Mouse (Mus musculus): ENCODE measurements around the gene Diras2. TPM values are rescaled to one million over a fixed set of nuclear protein-coding genes. Genes with fewer than 3 reads are reported as not detected.

Diras2 gene
- polyA plus RNA-seq, 1 experiment from 2014 or later = 0.40 TPM

- no peak overlapping the region for H3K27ac ChIP-seq (ENCODE audit: low read depth, low read length)
- DNase-seq (ENCODE audit: low spot score) = no peak
- H3K36me3 ChIP-seq (ENCODE audit: control insufficient read depth, insufficient read depth, low read length) = no peaks in the 10 kb centered on the region
- no peak for ATAC-seq (ENCODE audit: low FRiP score)
- peak overlapping the region; percentile 62; the same call in 1 of the 2 replicates for H3K9ac ChIP-seq (ENCODE audit: low read depth, low read length)
- H3K4me1 ChIP-seq (replicated peaks; ENCODE audit: control insufficient read depth, insufficient read depth, low read length) = 0 out of 2 replicates have a peak, but pooled peaks cover 4% of the 10 kb centered on the region
- H3K4me2 ChIP-seq (replicated peaks; ENCODE audit: low read depth, low read length) = no peak overlapping the region
- peaks cover 14% of the 10 kb centered on the region for H3K27me3 ChIP-seq (ENCODE audit: control insufficient read depth, insufficient read depth, low read length)
- H3K9me3 ChIP-seq (ENCODE audit: control insufficient read depth, low read length) = no peaks in the 10 kb centered on the region
- peak overlapping the region; percentile 42 for H3K4me3 ChIP-seq (ENCODE audit: low read depth, low read length)
- WGBS = 65% methylated on average over 13 of the region's 13 CpGs
Observed at GRCm38 (mm10) chr13:52529188-52529972, 1.7 kb downstream of the Diras2 start.

GRCm38 (mm10) chr13:52528786-52529185 lies 2.3 kb downstream of the Diras2 start:
- H3K36me3 ChIP-seq (ENCODE audit: control insufficient read depth, insufficient read depth, low read length) = no peaks in the 10 kb centered on the region
- no peak for DNase-seq (ENCODE audit: low spot score)
- no peak overlapping the region for H3K9ac ChIP-seq (ENCODE audit: low read depth, low read length)
- H3K27me3 ChIP-seq (ENCODE audit: control insufficient read depth, insufficient read depth, low read length) = peaks cover 14% of the 10 kb centered on the region
- no peak overlapping the region for H3K27ac ChIP-seq (ENCODE audit: low read depth, low read length)
- no peak overlapping the region for H3K4me3 ChIP-seq (ENCODE audit: low read depth, low read length)
- no peak for ATAC-seq (ENCODE audit: low FRiP score)
- H3K4me2 ChIP-seq (replicated peaks; ENCODE audit: low read depth, low read length) = no peak overlapping the region
- H3K4me1 ChIP-seq (replicated peaks; ENCODE audit: control insufficient read depth, insufficient read depth, low read length) = 0 out of 2 replicates have a peak, but pooled peaks cover 4% of the 10 kb centered on the region
- H3K9me3 ChIP-seq (ENCODE audit: control insufficient read depth, low read length) = no peaks in the 10 kb centered on the region
- WGBS = 63% methylated on average over 9 of the region's 9 CpGs

- Histone ChIP-seq H3K36me3 (ENCODE audit: control insufficient read depth, insufficient read depth, low read length) (no peaks in the 10 kb centered on the region), H3K27ac (ENCODE audit: low read depth, low read length) (no peak overlapping the region), H3K9me3 (ENCODE audit: control insufficient read depth, low read length) (no peaks in the 10 kb centered on the region), H3K9ac (ENCODE audit: low read depth, low read length) (no peak overlapping the region), H3K4me1 (replicated peaks; ENCODE audit: control insufficient read depth, insufficient read depth, low read length) (0 out of 2 replicates have a peak, but pooled peaks cover 4% of the 10 kb centered on the region), H3K4me3 (ENCODE audit: low read depth, low read length) (no peak overlapping the region), H3K4me2 (replicated peaks; ENCODE audit: low read depth, low read length) (no peak overlapping the region), H3K27me3 (ENCODE audit: control insufficient read depth, insufficient read depth, low read length) (peaks cover 14% of the 10 kb centered on the region)
- DNase-seq (ENCODE audit: low spot score) (no peak), ATAC-seq (ENCODE audit: low FRiP score) (no peak)
- 82% methylated on average over 8 of the region's 8 CpGs for WGBS
Observed at GRCm38 (mm10) chr13:52528281-52528680, 2.8 kb downstream of the Diras2 start.

- WGBS = 82% methylated on average over 6 of the region's 6 CpGs
- Histone ChIP-seq H3K9ac (ENCODE audit: low read depth, low read length) (no peak overlapping the region), H3K36me3 (ENCODE audit: control insufficient read depth, insufficient read depth, low read length) (no peaks in the 10 kb centered on the region), H3K9me3 (ENCODE audit: control insufficient read depth, low read length) (no peaks in the 10 kb centered on the region), H3K27ac (ENCODE audit: low read depth, low read length) (no peak overlapping the region), H3K4me3 (ENCODE audit: low read depth, low read length) (no peak overlapping the region), H3K4me2 (replicated peaks; ENCODE audit: low read depth, low read length) (no peak overlapping the region), H3K27me3 (ENCODE audit: control insufficient read depth, insufficient read depth, low read length) (peaks cover 14% of the 10 kb centered on the region), H3K4me1 (replicated peaks; ENCODE audit: control insufficient read depth, insufficient read depth, low read length) (0 out of 2 replicates have a peak, but pooled peaks cover 4% of the 10 kb centered on the region)
- DNase-seq (ENCODE audit: low spot score) (no peak), ATAC-seq (ENCODE audit: low FRiP score) (no peak)
Observed at GRCm38 (mm10) chr13:52526249-52527035, 4.6 kb downstream of the Diras2 start.

- no peak for DNase-seq (ENCODE audit: low spot score)
- no peaks in the 10 kb centered on the region for H3K9me3 ChIP-seq (ENCODE audit: control insufficient read depth, low read length)
- no peak for ATAC-seq (ENCODE audit: low FRiP score)
- no peaks in the 10 kb centered on the region for H3K4me1 ChIP-seq (replicated peaks; ENCODE audit: control insufficient read depth, insufficient read depth, low read length)
- no peak overlapping the region for H3K9ac ChIP-seq (ENCODE audit: low read depth, low read length)
- no peaks in the 10 kb centered on the region for H3K36me3 ChIP-seq (ENCODE audit: control insufficient read depth, insufficient read depth, low read length)
- no peak overlapping the region for H3K4me2 ChIP-seq (replicated peaks; ENCODE audit: low read depth, low read length)
- WGBS = 83% methylated on average over 11 of the region's 11 CpGs
- H3K4me3 ChIP-seq (ENCODE audit: low read depth, low read length) = no peak overlapping the region
- no peak overlapping the region for H3K27ac ChIP-seq (ENCODE audit: low read depth, low read length)
- peaks cover 4% of the 10 kb centered on the region; the same call in 1 of the 2 replicates for H3K27me3 ChIP-seq (ENCODE audit: control insufficient read depth, insufficient read depth, low read length)
Observed at GRCm38 (mm10) chr13:52524313-52524712, 6.8 kb downstream of the Diras2 start.

- no peak overlapping the region for H3K4me2 ChIP-seq (replicated peaks; ENCODE audit: low read depth, low read length)
- DNase-seq (ENCODE audit: low spot score) (no peak), ATAC-seq (ENCODE audit: low FRiP score) (no peak)
- WGBS = 47% methylated on average over 6 of the region's 6 CpGs
- H3K36me3 ChIP-seq (ENCODE audit: control insufficient read depth, insufficient read depth, low read length) = no peaks in the 10 kb centered on the region
- no peak overlapping the region for H3K9ac ChIP-seq (ENCODE audit: low read depth, low read length)
- no peaks in the 10 kb centered on the region for H3K27me3 ChIP-seq (ENCODE audit: control insufficient read depth, insufficient read depth, low read length)
- H3K27ac ChIP-seq (ENCODE audit: low read depth, low read length) = no peak overlapping the region
- no peaks in the 10 kb centered on the region for H3K9me3 ChIP-seq (ENCODE audit: control insufficient read depth, low read length)
- H3K4me1 ChIP-seq (replicated peaks; ENCODE audit: control insufficient read depth, insufficient read depth, low read length) = no peaks in the 10 kb centered on the region
- no peak overlapping the region for H3K4me3 ChIP-seq (ENCODE audit: low read depth, low read length)
Observed at GRCm38 (mm10) chr13:52521176-52521575, 9.9 kb downstream of the Diras2 start.

- Histone ChIP-seq H3K4me1 (replicated peaks; ENCODE audit: control insufficient read depth, insufficient read depth, low read length) (no peaks in the 10 kb centered on the region), H3K27ac (ENCODE audit: low read depth, low read length) (no peak overlapping the region), H3K9ac (ENCODE audit: low read depth, low read length) (no peak overlapping the region), H3K4me3 (ENCODE audit: low read depth, low read length) (no peak overlapping the region), H3K27me3 (ENCODE audit: control insufficient read depth, insufficient read depth, low read length) (no peaks in the 10 kb centered on the region), H3K9me3 (ENCODE audit: control insufficient read depth, low read length) (no peaks in the 10 kb centered on the region), H3K4me2 (replicated peaks; ENCODE audit: low read depth, low read length) (no peak overlapping the region), H3K36me3 (ENCODE audit: control insufficient read depth, insufficient read depth, low read length) (no peaks in the 10 kb centered on the region)
- no peak for ATAC-seq (ENCODE audit: low FRiP score)
- 66% methylated on average over 5 of the region's 5 CpGs for WGBS
- DNase-seq (ENCODE audit: low spot score) = no peak
Observed at GRCm38 (mm10) chr13:52519425-52519824, 11.7 kb downstream of the Diras2 start.

GRCm38 (mm10) chr13:52518377-52518776 lies 12.7 kb downstream of the Diras2 start:
- H3K9me3 ChIP-seq (ENCODE audit: control insufficient read depth, low read length) = no peaks in the 10 kb centered on the region
- WGBS = 91% methylated on average over 4 of the region's 4 CpGs
- H3K4me2 ChIP-seq (replicated peaks; ENCODE audit: low read depth, low read length) = no peak overlapping the region
- no peak overlapping the region for H3K4me3 ChIP-seq (ENCODE audit: low read depth, low read length)
- DNase-seq (ENCODE audit: low spot score) (peak; percentile 10), ATAC-seq (ENCODE audit: low FRiP score) (no peak)
- no peaks in the 10 kb centered on the region for H3K27me3 ChIP-seq (ENCODE audit: control insufficient read depth, insufficient read depth, low read length)
- H3K36me3 ChIP-seq (ENCODE audit: control insufficient read depth, insufficient read depth, low read length) = no peaks in the 10 kb centered on the region
- H3K9ac ChIP-seq (ENCODE audit: low read depth, low read length) = no peak overlapping the region
- H3K4me1 ChIP-seq (replicated peaks; ENCODE audit: control insufficient read depth, insufficient read depth, low read length) = no peaks in the 10 kb centered on the region
- no peak overlapping the region for H3K27ac ChIP-seq (ENCODE audit: low read depth, low read length)
